ENCODE assay signal across 16 mouse cellular contexts in the genomic region with DNA sequence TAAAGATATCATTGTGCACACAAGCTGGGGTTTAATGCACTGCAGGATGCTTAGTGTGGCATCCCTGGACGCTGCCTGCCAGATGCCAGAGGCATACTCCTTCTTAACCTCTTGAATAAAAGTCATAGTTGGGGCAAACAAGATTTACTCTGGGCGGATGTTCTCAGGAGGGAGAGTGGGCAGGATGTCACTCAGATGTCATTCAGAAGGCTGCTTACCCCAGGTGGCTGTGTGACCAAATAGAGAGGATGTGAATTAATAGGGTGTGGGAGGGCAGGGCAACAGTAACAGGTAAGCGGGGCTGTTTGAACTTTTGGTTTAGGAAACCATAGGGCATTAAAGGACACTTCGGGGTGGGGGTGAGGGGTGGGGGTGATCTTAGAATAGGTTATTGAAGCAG.
"Had no signal": no experiment of that assay in that cellular context is flagged by ENCODE, and none has a peak within 500 bp of the region (broad histone marks: within the 10 kb centered on the region; RNA-seq: fewer than 3 reads in every experiment).

No protein-coding gene starts in this region.

- H3K9ac ChIP-seq: limb, embryonic 12.5 days; limb, embryonic 15.5 days; liver, embryonic 14.5 days; liver, postnatal 0 days; lung, embryonic 14.5 days; midbrain, embryonic 12.5 days; midbrain, embryonic 15.5 days had no signal

- H3K4me2 ChIP-seq: limb, embryonic 12.5 days; limb, embryonic 15.5 days; liver, embryonic 11.5 days; lung, embryonic 14.5 days; midbrain, embryonic 12.5 days; midbrain, embryonic 15.5 days had no signal

- ATAC-seq: liver, postnatal 0 days; lung, postnatal 0 days; midbrain, embryonic 15.5 days had no signal

- H3K36me3 ChIP-seq: limb, embryonic 12.5 days; limb, embryonic 15.5 days; midbrain, embryonic 12.5 days; midbrain, embryonic 15.5 days had no signal

- H3K27me3 ChIP-seq: limb, embryonic 12.5 days; limb, embryonic 15.5 days; midbrain, embryonic 12.5 days; midbrain, embryonic 15.5 days had no signal

- H3K4me3 ChIP-seq: limb, embryonic 12.5 days; limb, embryonic 15.5 days; midbrain, embryonic 12.5 days; midbrain, embryonic 15.5 days had no signal

- DNase-seq: kidney, postnatal 14 days; kidney, postnatal 4 days; left cerebral cortex, postnatal 4 days; liver, postnatal 0 days; lung, embryonic 14.5 days; retina, postnatal 1 day; thymus, adult 18-20 months; thymus, postnatal 36 days had no signal

- H3K27ac ChIP-seq: limb, embryonic 12.5 days; limb, embryonic 15.5 days; liver, embryonic 14.5 days; macrophage; midbrain, embryonic 12.5 days had no signal

- H3K9me3 ChIP-seq: limb, embryonic 12.5 days; limb, embryonic 15.5 days; midbrain, embryonic 12.5 days; midbrain, embryonic 15.5 days had no signal
